Mouse (Mus musculus): ENCODE measurements around the gene Nsmf.

Nsmf gene

DNA sequence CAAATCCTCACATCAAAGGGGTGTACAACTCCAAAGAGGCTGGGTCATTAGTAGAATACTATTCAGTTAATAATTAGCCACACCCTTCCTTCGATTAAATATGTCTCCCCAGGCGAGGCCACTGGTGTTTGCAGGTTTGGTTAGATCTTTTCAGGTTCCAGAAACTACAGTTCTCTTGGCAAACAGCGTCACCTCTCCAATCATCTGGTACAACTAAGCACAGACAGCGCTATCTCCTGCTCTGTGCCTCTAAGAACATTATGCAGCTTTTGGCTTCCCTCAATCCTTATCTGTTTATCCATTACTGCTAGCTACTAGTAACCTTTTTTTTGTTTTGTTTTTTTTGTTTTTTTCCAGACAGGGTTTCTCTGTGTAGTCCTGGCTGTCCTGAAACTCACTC is 15.4 kb downstream of the Nsmf start:
- TF ChIP-seq POU5F1 (IDR thresholded peaks at IDR 0.05; ENCODE audit: borderline replicate concordance, low read length) (no peak), NANOG (IDR thresholded peaks at IDR 0.05; ENCODE audit: borderline replicate concordance, low read length) (no peak), CTCF (conservative IDR thresholded peaks at IDR 0.05; ENCODE audit: low read length) (no peak)
- Histone ChIP-seq H3K4me1 (replicated peaks; ENCODE audit: low read depth, low read length) (no peaks in the 10 kb centered on the region), H3K4me3 (replicated peaks; ENCODE audit: low read length) (no peak overlapping the region), H3K27me3 (ENCODE audit: insufficient read depth, low read length) (no peaks in the 10 kb centered on the region; the same call in 1 of the 2 replicates), H3K9me3 (ENCODE audit: low read length) (no peaks in the 10 kb centered on the region), H3K36me3 (ENCODE audit: insufficient read depth, low read length) (no peaks in the 10 kb centered on the region)

- Histone ChIP-seq H3K4me1 (replicated peaks; ENCODE audit: low read depth, low read length) (no peaks in the 10 kb centered on the region), H3K9me3 (ENCODE audit: low read length) (no peaks in the 10 kb centered on the region), H3K4me3 (replicated peaks; ENCODE audit: low read length) (no peak overlapping the region), H3K36me3 (ENCODE audit: insufficient read depth, low read length) (no peaks in the 10 kb centered on the region), H3K27me3 (ENCODE audit: insufficient read depth, low read length) (no peaks in the 10 kb centered on the region; the same call in 1 of the 2 replicates)
- TF ChIP-seq CTCF (conservative IDR thresholded peaks at IDR 0.05; ENCODE audit: low read length) (no peak), NANOG (IDR thresholded peaks at IDR 0.05; ENCODE audit: borderline replicate concordance, low read length) (no peak), POU5F1 (IDR thresholded peaks at IDR 0.05; ENCODE audit: borderline replicate concordance, low read length) (no peak)
Measured at GRCm38 (mm10) chr2:25072398-25072797, 18.2 kb downstream of the Nsmf start.

- no peaks in the 10 kb centered on the region for H3K4me1 ChIP-seq (replicated peaks; ENCODE audit: low read depth, low read length)
- H3K27me3 ChIP-seq (ENCODE audit: insufficient read depth, low read length) = no peaks in the 10 kb centered on the region
- no peaks in the 10 kb centered on the region for H3K9me3 ChIP-seq (ENCODE audit: low read length)
- H3K4me3 ChIP-seq (replicated peaks; ENCODE audit: low read length) = no peak overlapping the region
- H3K36me3 ChIP-seq (ENCODE audit: insufficient read depth, low read length) = no peaks in the 10 kb centered on the region
- TF ChIP-seq NANOG (IDR thresholded peaks at IDR 0.05; ENCODE audit: borderline replicate concordance, low read length) (no peak), CTCF (conservative IDR thresholded peaks at IDR 0.05; ENCODE audit: low read length) (no peak), POU5F1 (IDR thresholded peaks at IDR 0.05; ENCODE audit: borderline replicate concordance, low read length) (no peak)
Measured at GRCm38 (mm10) chr2:25075506-25075905, 21.4 kb downstream of the Nsmf start.

DNA sequence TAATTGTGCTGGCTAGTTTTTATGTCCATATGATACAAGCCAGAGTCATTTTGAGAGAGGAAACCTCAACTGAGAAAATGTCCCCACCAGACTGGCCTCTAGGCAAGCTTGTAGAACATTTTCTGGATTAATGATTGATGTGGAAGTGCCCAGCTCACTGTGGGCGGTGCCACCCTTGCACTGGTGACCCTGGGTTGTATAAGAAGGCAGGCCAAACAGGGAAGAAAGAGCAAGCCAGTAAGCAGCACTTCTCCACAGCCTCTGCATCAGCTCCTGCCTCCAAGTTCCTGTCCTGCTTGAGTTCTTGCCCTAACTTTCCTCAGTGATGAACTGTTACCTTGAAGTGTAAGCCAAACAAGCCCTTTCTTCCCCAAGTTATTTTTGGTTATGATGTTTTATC is 24.8 kb downstream of the Nsmf start:
- Histone ChIP-seq H3K36me3 (ENCODE audit: insufficient read depth, low read length) (no peaks in the 10 kb centered on the region), H3K4me3 (replicated peaks; ENCODE audit: low read length) (no peak overlapping the region), H3K4me1 (replicated peaks; ENCODE audit: low read depth, low read length) (no peaks in the 10 kb centered on the region), H3K27me3 (ENCODE audit: insufficient read depth, low read length) (peaks cover 10% of the 10 kb centered on the region), H3K9me3 (ENCODE audit: low read length) (no peaks in the 10 kb centered on the region)
- TF ChIP-seq NANOG (IDR thresholded peaks at IDR 0.05; ENCODE audit: borderline replicate concordance, low read length) (no peak), POU5F1 (IDR thresholded peaks at IDR 0.05; ENCODE audit: borderline replicate concordance, low read length) (no peak), CTCF (conservative IDR thresholded peaks at IDR 0.05; ENCODE audit: low read length) (no peak)

DNA sequence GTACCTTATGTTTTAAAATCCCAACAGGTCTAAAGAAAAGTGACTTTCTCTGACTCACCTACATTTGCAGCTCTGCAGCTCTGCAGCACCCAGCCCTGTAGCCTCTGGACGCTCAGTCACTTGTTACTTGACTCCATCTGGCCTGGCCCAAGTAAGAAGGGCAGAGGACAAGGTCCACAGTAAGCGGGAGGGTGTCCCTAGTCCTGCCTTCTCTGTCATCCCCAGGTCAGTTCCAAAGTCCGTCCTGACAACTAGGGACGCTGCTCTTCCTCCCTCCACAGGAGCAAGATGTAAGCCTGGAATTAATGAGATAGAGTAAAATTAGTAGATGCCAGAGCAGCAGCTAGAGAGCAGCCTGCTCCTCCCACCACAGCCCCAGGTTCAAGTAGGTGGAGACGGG is 25.9 kb downstream of the Nsmf start, which contains the start of gene Entpd8:
Entpd8 (plus strand) TSS at position 229 of the 400 bp plus-strand sequence.
- Histone ChIP-seq H3K36me3 (ENCODE audit: insufficient read depth, low read length) (no peaks in the 10 kb centered on the region), H3K4me1 (replicated peaks; ENCODE audit: low read depth, low read length) (no peaks in the 10 kb centered on the region), H3K9me3 (ENCODE audit: low read length) (no peaks in the 10 kb centered on the region), H3K4me3 (replicated peaks; ENCODE audit: low read length) (no peak within 1 kb of the TSS), H3K27me3 (ENCODE audit: insufficient read depth, low read length) (peaks cover 13% of the 10 kb centered on the region)
- TF ChIP-seq CTCF (conservative IDR thresholded peaks at IDR 0.05; ENCODE audit: low read length) (no peak), POU5F1 (IDR thresholded peaks at IDR 0.05; ENCODE audit: borderline replicate concordance, low read length) (no peak), NANOG (IDR thresholded peaks at IDR 0.05; ENCODE audit: borderline replicate concordance, low read length) (no peak)

DNA sequence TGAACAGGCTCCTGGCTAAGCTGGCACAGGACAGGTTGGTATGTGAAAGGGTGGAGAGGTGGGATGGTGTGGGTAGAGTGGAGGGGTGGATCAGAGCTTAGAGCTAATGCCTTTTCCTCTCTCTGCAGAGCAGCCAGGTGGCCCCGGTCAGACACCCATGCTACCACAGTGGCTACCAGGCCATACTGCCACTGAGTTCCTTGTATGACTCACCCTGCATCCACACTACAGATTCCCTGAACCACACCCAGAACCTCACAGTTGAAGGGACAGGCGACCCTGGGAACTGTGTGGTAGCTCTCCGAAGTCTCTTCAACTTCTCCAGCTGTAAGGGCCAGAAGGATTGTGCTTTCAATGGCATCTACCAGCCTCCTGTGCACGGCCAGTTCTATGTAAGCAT is 29.5 kb downstream of the Nsmf start:
- TF ChIP-seq NANOG (IDR thresholded peaks at IDR 0.05; ENCODE audit: borderline replicate concordance, low read length) (no peak), CTCF (conservative IDR thresholded peaks at IDR 0.05; ENCODE audit: low read length) (no peak), POU5F1 (IDR thresholded peaks at IDR 0.05; ENCODE audit: borderline replicate concordance, low read length) (no peak)
- Histone ChIP-seq H3K9me3 (ENCODE audit: low read length) (no peaks in the 10 kb centered on the region), H3K4me1 (replicated peaks; ENCODE audit: low read depth, low read length) (no peaks in the 10 kb centered on the region), H3K4me3 (replicated peaks; ENCODE audit: low read length) (no peak overlapping the region), H3K27me3 (ENCODE audit: insufficient read depth, low read length) (peaks cover 16% of the 10 kb centered on the region), H3K36me3 (ENCODE audit: insufficient read depth, low read length) (no peaks in the 10 kb centered on the region)

GRCm38 (mm10) chr2:25085571-25085970 is 31.4 kb downstream of the Nsmf start:
- no peak overlapping the region for H3K4me3 ChIP-seq (replicated peaks; ENCODE audit: low read length)
- H3K27me3 ChIP-seq (ENCODE audit: insufficient read depth, low read length) = peaks cover 16% of the 10 kb centered on the region
- no peak for TF ChIP-seq POU5F1 (IDR thresholded peaks at IDR 0.05; ENCODE audit: borderline replicate concordance, low read length)
- TF ChIP-seq CTCF (conservative IDR thresholded peaks at IDR 0.05; ENCODE audit: low read length) = no peak
- no peak for TF ChIP-seq NANOG (IDR thresholded peaks at IDR 0.05; ENCODE audit: borderline replicate concordance, low read length)
- no peaks in the 10 kb centered on the region for H3K36me3 ChIP-seq (ENCODE audit: insufficient read depth, low read length)
- H3K9me3 ChIP-seq (ENCODE audit: low read length) = no peaks in the 10 kb centered on the region
- H3K4me1 ChIP-seq (replicated peaks; ENCODE audit: low read depth, low read length) = no peaks in the 10 kb centered on the region

DNA sequence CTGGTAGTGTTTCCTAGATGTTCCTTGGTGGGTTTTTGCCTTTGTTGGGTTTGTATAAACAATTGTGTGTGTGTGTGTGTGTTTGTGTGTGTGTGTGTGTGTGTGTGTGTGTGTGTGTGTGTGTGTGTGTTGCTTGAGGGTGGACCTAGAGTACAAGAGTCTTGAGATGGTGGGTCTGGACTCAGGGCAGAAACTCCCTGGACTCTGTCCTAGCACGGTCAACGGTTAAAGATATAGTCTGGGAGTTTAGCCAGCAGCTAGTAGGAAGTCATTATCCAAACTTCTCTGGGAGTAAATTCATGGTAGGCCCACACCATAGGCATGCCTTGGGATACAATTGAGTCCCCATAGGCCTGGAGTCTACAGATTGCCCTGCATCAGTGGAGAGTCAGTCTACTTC is 33.7 kb downstream of the Nsmf start:
- Histone ChIP-seq H3K36me3 (ENCODE audit: insufficient read depth, low read length) (no peaks in the 10 kb centered on the region), H3K9me3 (ENCODE audit: low read length) (no peaks in the 10 kb centered on the region), H3K4me3 (replicated peaks; ENCODE audit: low read length) (no peak overlapping the region), H3K27me3 (ENCODE audit: insufficient read depth, low read length) (peaks cover 21% of the 10 kb centered on the region), H3K4me1 (replicated peaks; ENCODE audit: low read depth, low read length) (no peaks in the 10 kb centered on the region)
- no peak for TF ChIP-seq NANOG (IDR thresholded peaks at IDR 0.05; ENCODE audit: borderline replicate concordance, low read length)

DNA sequence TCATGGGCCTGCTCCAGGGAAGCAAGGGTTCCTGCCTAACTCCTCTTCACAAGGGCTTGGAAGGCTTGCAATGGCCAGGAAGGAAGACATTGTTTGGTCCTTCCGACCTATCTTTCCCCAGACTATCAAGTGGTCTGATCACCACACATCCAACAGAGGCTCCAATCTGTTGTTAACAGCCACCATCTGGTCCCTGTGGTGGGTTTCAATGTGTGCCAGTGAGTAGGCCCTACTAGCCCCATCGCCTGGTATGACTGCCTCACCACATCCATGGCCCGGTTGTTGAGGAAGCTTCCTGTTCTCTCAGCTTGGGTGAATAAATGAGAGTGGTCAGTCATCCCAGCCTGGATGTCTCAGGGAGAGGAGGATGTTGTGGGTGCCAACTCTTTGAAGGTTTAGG is 34.5 kb downstream of the Nsmf start:
- H3K36me3 ChIP-seq (ENCODE audit: insufficient read depth, low read length) = no peaks in the 10 kb centered on the region
- H3K27me3 ChIP-seq (ENCODE audit: insufficient read depth, low read length) = peaks cover 22% of the 10 kb centered on the region; the same call in 1 of the 2 replicates
- H3K4me3 ChIP-seq (replicated peaks; ENCODE audit: low read length) = no peak overlapping the region
- H3K9me3 ChIP-seq (ENCODE audit: low read length) = no peaks in the 10 kb centered on the region
- no peak for TF ChIP-seq CTCF (conservative IDR thresholded peaks at IDR 0.05; ENCODE audit: low read length)
- TF ChIP-seq POU5F1 (IDR thresholded peaks at IDR 0.05; ENCODE audit: borderline replicate concordance, low read length) = no peak
- no peaks in the 10 kb centered on the region for H3K4me1 ChIP-seq (replicated peaks; ENCODE audit: low read depth, low read length)

Measured in E14TG2a.4 (cell line).